Mouse (Mus musculus) heart, postnatal 4 days (tissue): ENCODE measurements around the gene Dnmbp. TPM values are rescaled to one million over a fixed set of nuclear protein-coding genes. Genes with fewer than 3 reads are reported as not detected.
A peak's percentile ranks its signal among the peaks of the same experiment; 100 is the strongest.

ENCODE experiments used
- DNase-seq: peaks from one replicate; pipeline ENCODE4 v3.0.0; 2021
- total RNA-seq, 2 experiments: library from RNA; stranded (reverse); gene quantifications; 2 replicates each; pipeline ENCODE4 v1.2.3; 2021

Gene Dnmbp
- total RNA-seq, 2 experiments from 2014 or later = 12.5 to 13.6 TPM

DNA sequence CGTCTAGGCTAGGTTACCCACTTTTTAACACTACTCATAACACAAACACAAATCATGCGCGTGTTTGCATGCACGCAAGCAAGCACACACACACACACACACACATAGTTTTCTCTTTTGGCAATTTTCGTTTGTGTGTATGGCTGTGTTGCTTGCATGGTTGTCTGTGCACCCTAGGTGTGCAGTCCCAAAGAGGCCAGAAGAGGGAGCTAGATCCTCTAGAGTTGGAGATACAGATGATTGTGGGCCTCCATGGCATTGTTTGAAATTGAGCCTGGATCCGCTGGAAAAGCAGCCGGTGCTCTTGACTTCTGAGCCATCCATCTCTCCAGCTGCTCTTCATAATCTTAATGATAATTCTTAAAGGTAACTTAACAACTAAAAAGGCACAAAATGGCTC lies 33.5 kb downstream of the Dnmbp start:
- no peak for DNase-seq

DNA sequence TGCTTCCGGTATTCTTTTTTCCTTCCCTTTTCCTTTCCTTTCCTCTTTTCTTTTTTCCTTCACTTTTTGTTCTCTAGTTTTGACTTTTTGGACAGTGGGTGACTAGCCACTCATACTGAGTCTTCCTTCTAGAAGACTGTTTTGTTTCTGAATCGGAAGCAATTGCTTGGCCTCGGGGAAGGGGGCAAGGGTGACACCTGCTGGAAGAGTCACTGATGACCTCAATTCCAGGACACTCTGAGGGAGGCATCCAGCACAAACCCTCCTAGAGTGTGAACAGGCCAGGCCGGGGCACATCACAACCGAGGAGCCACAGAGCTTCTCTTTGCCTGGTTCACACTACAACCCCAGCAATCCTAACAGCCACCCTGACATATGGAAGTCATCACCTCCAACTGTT lies 34.0 kb downstream of the Dnmbp start:
- peak; percentile 69 for DNase-seq

DNA sequence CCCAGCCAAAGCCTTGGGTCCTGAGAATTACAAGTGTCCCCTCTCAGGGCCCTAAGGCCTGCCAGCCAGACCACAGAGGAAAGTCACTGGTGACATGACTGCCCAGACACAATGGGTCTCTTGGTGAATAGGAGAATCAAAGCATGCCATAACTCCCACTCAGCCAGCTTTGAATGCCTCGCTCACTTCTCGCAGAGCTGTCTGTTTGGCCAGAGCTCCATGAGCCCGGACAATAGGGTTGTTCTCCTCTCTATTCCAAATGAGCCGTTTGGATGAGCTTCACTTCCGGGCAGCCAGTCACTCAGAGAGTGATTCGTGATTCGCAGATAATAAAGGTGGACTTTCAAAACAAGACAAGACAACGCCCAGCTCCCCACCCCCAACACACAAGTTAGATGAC lies 34.9 kb downstream of the Dnmbp start:
- DNase-seq = no peak

DNA sequence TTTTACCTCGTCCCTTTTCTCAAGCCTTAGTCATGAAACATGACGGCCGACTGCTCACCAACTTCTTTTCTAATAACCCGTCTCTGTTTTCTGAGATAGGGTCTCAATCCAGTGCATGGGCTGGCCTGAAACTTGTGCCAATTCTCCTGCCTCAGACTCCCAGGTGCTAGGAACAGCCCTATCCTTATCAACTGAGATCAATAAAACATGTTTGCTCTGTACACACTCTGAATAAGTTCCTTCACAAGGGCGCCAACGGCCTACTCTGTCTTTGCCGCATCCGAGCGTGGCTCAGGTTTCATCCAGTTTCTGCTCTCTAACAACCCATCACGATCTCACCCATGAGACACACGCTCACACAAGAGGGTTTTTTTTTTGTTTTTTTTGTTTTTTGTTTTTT lies 35.7 kb downstream of the Dnmbp start:
- DNase-seq = no peak

- no peak for DNase-seq
These were observed 37.1 kb downstream of the Dnmbp start for GRCm38 (mm10) chr19:43902887-43903286.

DNA sequence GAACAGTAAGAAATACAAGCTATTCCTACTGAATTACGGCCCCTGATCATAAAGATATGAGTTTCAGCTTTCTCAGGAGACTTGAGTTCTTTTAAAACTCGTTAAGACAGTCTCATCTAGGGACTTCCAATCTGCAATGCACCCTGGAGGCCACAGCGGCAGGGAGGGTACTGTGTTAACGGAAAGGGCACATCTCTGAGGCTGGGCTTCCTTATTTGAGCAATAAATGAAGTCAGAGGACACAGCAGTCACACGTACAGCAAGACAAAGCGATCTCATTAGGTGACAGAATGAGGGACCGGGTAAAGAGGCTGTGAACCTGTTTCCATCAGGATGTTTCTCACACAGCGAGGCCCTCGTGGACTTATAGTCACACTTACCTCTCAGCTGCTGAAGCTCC lies 39.3 kb downstream of the Dnmbp start:
- no peak for DNase-seq

DNA sequence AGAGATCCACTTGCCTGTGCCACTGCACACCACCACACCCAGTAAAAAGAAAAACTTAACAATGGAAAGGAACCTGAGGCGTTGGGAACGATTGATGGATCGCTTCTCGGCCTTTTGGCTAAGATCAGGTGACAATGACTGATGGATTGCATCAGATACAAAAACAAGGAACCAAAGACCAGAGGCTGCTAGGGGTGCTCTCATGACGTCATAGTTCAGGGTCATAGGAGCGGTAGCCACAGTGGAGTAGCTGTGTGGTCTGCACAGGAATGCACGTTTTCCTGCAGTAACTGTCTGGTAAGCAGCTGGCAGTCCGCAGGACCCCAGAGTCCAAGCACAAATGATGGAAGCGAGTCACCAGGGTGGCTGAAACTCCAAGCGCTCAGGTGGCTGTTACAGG lies 41.4 kb downstream of the Dnmbp start:
- DNase-seq = no peak

GRCm38 (mm10) chr19:43896441-43896840 lies 43.5 kb downstream of the Dnmbp start:
- DNase-seq = no peak

DNA sequence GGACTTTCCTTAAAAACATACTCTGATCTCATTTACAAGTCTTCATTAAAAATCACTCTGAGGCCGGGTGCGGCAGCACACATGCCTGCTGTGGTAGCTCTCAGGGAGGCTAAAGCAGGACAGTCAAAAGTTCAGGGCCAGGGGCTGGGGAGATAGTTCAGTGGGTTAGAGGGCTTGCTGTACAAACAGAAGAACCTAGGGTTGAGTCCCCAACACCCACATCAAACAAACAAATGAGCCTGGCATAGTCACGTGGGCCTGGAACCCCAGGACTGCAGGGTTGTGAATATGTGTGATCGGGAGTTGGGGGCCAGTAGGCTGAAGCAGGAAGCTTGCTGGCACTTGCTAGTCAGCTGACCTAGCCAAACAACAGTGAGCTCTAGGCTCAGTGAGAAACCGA lies 44.0 kb downstream of the Dnmbp start:
- no peak for DNase-seq

DNA sequence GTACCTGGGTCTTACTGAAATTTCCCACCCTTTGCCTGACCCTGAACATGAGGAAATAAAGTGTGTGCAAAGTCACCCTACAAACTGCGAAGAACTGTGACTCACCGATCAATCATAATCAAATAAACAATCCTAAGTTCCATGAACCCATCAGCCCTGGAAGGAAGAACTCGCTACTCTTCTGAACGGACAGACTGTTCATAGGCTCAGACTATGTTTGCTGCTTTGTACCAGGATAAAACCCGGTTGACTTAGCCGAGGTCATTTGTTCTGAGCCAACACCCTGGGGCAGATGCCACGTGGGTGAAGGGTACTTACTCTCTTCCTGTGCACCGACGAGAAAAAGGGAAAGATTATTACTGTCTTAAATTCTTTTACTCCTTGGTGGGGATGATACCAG lies 45.2 kb downstream of the Dnmbp start:
- no peak for DNase-seq

DNA sequence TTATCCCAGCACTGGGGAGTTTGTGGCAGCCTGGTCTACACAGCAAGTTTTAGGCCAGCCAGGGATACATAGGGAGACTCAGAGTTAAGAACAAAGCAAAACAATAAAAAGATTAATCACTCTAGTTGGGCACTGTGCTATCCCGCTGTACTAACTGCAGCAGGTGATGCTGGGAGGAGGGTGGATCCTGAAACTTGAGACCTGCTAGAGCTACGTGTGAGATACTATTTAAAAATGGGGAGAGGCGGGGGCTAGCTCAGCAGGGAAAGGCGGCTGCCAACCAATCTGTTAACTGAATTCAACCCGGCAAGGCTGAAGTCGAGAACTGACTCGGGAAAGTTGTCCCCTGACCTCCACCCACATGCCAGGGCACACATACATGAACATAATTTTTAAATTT lies 45.9 kb downstream of the Dnmbp start:
- DNase-seq = peak; percentile 33

GRCm38 (mm10) chr19:43890487-43890886 lies 49.5 kb downstream of the Dnmbp start:
- no peak for DNase-seq

- no peak for DNase-seq
These were observed 52.3 kb downstream of the Dnmbp start for GRCm38 (mm10) chr19:43887725-43888124.

DNA sequence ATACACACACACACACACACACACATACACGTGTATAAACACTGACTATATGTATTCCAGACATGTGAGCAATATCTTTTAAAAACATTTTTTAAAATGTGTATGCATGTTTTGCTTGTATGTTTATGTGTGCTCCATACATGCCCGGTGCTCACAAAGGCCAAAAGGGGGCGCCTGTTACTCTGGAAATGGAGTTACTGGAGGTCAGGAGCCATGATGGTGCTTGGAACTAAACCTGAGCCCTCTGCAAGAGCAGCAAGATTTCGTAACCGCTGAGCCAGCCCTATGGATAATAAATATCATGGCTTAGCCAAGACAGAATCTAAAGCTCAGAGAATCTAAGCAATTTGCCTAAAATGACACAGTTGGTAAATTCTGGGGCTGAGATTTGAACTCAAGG lies 52.7 kb downstream of the Dnmbp start:
- DNase-seq = no peak

GRCm38 (mm10) chr19:43886371-43887099 lies 53.5 kb downstream of the Dnmbp start:
- DNase-seq = no peak

DNA sequence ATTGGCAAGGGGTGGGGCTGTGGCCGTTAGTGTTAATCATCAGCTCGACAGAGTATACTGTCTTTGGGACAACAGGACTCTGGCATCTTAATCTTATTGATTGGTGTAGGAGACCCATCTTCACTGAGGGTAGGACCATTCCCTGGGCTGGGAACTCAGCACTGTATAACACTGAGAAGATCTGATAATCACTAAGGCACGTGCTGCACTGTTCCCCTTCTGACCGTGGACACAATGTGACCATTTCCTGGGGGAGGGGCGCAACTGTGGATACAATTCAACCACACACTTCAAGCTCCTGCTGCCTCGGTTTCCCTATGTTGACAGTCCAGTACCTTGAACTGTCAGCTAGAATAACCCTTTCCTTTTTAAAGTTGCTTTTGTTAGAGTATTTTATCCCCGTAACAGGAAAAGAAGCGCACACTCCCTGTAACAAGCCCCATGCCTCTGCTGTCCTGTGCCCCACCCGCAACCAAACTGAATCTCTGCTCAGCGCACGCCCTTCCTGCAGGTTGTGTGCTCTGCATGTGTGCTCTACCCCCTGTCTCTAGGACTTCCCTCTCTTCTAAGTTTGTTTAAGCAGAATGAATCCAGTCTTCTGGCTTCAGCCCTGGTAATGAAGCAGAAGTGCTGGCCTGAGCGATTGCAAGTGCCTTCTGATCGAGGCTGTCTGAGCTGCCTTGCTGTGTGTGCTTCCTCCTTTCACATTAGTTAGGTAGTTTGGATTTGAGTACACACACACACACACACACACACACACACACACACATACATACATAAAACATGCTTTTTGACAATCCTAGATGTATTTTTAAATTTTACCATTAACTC lies 55.1 kb downstream of the Dnmbp start:
- no peak for DNase-seq

DNA sequence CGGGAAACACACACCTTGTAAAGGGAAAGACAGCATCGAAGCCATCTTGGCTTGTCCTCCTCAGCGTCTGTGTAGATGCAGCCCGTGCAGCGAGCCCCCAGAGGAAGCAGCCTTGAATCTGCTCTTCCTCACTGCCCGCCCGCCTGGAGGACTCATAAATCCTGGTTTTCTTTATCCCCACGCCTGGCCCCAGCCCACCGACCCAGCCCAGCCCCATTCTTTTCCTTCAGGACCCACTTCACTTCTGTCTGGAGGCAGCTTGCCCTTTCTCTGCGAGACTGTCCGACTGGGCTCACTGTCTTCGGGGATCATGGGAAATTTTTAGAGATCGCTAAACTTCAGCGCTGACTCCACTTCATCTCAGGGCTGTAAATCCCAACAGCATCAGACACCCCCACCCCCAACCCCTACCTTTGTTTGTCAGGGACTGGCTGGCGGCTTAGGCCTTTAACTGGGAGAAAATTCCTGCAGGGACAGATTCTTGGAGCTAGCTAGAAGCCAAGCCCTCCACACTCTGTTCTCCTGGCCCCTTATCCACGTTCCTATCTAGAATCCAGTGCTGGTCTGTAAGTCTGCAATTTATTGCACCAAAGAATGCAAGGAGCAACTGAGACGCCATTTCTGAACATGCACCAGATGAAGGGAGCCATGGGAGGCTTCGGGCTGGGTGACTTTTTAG lies 57.0 kb downstream of the Dnmbp start:
- DNase-seq = peak; percentile 19

DNA sequence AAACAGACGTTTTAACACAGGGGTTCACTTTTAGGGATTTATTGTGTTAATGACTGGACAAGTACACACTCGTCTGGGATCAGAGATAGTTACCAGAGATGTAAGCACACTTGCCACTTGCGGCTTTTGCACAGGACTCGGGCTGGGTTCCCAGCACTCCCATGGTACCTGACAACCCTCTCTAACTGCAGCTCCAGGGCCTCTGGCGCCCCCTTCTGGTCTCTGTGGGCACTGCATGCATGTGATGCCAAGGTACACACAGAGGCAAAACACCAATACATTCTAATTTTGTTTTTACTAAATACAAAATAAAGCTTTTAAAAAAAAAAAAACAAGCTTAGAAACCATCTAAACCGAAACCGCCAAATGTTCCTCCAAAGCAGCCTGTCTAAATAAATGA lies 58.4 kb downstream of the Dnmbp start:
- DNase-seq = peak; percentile 27

GRCm38 (mm10) chr19:43880420-43880819 lies 59.6 kb downstream of the Dnmbp start:
- DNase-seq = no peak

DNA sequence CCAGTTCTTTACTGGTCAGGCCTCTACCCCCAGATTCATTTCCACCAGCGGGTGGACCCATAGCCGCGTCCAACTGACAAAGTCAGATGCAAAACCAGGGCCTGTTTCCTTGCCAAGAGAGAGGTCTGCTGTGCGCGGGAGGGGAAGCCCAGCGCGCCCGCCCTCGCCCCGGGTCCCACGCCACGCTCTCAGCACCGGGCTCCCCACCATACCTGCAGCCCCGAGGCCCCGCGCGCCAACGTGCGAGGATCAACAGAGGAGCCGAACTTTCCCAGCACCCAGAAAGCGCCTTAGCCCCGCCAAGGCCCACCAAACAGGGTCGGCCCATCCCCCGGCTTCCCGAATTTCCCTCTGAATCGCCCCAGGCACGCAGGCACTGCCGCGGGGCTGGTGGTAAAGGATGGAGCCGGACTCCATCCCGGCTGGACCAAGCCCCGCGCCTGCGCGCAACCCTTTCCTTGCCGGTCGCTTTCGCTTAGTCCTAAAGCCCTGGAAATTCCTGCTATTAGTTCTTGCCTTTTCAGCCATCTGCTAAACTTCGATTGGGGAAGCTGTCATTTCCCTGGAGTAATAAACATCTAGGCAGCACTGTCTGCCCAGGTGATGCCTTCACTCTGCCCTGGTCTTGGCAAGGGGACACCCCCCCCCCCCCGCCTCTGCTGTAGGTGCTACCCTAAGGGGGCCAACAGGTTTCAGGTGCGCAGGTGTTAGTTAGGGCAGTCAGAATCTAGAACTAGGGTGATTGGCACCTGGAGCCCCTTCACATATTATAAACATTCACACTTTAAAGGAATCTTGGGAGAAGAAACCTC lies 60.4 kb downstream of the Dnmbp start:
- peak; percentile 86 for DNase-seq

- no peak for DNase-seq
These were observed 61.6 kb downstream of the Dnmbp start for GRCm38 (mm10) chr19:43878111-43879092.
